Mouse (Mus musculus): ENCODE results near the gene Nectin3.
A peak's percentile ranks its signal among the peaks of the same experiment; 100 is the strongest.

DNA sequence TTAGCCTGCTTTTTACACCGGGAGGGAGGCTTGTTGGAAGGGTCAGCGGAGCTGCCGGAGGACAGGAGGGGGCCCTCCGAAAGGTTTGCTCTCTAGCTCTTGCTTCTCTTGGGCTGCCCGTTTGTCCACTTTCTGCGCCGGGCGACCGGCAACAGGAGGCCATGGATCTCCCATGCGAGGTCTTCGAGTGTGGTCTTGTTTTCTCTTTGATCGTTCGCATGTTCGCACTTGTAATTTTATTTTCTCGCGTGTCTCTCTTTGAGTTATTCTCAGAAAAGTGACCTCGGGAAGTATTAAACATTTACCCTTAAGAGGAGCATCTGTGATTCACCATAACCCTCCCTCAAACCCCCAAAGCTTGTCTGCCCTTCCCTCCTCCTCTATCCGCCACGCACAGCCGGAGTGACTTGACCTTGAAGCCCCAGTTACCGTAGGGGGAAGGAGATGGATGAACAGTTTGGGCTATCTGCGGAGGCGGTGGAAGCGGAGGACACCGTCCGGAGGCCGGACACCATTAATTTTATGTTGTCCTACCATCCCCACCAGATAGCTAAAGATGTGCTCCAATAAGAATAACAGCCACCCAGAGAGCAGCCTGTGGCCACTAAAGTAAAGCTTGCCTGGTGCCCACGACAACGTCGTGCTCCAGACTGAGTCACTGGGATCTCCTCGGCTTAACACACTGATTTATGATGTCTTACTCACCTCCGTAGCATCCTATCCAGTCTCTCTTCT is 472 bp downstream of the Nectin3 start:
- TF ChIP-seq CTCF (IDR thresholded peaks at IDR 0.05; ENCODE audit: borderline replicate concordance, insufficient read depth, low read depth, low read length) (no peak), POLR2A (IDR thresholded peaks at IDR 0.05; ENCODE audit: borderline replicate concordance, insufficient read depth, low read length) (0 out of 2 replicates have a peak, but pooled peaks have one; percentile 14)
